Mouse (Mus musculus): ENCODE measurements at regions not wholly inside any gene's neighbourhood (a gene's known extent, or its start where the extent isn't known, plus 50 kb on each side); places are given as distances from the start of the nearest gene placed in this dataset.
"Not testable (repeated sequence)": the region's sequence is repeated elsewhere in the genome, so short reads cannot be mapped to it uniquely, and the experiment has no call there.

DNA sequence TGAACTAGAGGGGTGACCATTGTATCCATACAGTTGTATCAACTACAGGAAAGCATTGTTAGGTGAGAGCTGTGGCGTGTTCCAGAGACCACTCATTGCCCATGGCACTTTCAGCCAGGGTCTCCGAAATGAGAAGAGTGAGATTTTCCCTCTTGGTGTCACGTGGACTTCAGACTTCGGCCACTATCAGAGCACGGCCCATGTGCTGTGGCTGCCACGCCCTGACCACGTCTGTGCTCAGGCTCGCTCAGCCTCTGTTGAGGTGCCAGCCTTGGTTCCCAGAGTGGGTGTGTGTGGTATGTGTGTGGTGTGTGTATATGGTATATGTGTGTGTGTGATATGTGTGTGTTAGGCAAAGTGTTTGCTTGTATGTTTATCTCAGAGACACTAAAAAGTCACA is 144.6 kb downstream of the Enc1 start:
- no peak for ATAC-seq (replicated peaks; ENCODE audit: low FRiP score, poor library complexity, severe bottlenecking)

DNA sequence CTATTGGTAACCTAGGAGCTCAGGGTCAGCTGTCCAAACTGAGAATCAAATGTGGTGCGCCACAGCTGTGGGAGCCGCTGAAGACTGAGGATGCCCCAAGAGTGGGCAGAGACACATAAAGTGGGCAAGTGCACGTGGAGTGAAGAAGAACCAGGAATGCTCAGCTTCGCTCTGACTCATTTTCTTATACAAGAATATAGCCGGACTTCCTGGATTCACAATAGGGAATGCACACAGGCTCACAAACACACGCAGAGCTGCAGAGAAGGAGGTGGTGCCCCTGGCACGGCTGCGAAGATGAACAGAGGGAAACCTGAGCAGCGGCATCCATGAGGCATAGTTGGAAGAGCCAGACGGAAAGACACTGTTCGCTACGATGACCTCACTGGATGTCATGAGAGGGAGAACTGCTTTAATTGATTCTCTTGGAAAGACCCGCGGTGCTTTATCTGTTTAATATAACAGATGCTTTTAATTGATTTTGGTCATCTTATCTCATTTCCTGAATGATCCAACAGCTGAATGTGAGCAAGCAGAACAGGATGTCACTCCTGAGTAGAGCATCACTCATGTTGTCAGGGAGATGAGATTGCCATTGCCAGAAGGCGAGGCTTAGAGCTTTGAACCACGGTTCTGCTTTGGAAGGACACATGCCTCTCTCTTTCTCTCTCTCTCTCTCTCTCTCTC is 143.3 kb downstream of the Enc1 start:
- ATAC-seq (replicated peaks; ENCODE audit: low FRiP score, poor library complexity, severe bottlenecking): no peak

DNA sequence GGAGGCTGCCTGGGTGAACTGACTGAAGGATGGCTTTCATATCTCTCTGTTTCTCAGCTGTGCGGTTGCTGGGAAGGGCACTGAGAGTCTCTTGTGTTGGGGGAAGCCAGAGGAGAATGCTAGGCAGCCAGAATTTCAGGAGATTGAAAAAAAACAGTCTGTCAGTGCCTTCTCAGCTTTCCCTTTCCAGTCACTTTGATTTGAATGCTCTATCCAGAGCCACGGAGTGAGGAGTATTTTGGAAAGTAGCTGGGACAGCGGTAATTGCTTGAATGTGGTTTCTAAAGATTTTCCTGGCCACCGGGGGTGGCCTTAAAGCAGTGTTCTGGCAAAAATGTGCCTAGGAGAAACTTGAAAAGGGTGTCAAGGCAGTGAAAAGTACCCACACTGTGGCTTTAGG is 142.4 kb downstream of the Enc1 start:
- no peak for ATAC-seq (replicated peaks; ENCODE audit: low FRiP score, poor library complexity, severe bottlenecking)

DNA sequence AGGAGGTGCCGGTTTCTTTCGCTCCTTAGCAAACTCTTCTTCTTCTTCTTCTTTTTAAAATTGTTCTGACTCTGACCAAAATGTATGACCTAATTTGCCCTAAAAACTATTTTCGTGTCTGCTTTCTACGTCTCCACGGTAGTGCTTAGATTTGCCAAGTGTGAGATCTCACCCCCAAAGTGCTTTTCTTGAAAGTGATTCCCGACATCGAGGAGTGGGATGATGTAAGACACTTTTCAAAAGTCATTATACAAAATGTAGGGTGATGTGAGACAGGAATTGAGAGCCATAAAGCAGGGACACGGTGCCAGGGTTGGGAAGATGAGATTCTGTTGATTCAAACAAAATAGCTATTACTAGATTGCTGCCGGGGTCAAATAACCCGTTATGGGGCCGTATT is 139.5 kb downstream of the Enc1 start:
- no peak for ATAC-seq (replicated peaks; ENCODE audit: low FRiP score, poor library complexity, severe bottlenecking)

DNA sequence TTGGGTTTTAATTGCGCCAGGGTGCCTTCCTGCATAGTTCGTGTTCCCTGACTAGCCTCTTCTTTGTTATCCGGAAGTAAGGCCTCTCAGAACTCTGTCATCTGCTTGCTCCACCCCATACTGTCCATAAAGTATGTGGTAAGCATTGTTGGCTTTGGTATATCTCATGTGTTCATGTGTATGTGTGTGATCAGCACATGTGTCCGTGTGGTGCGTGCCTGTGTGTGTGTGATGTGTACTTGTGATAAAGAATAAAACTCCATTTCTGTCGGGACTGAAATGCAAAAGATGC is 135.3 kb downstream of the Enc1 start:
- ATAC-seq (replicated peaks; ENCODE audit: low FRiP score, poor library complexity, severe bottlenecking): no peak

- ATAC-seq (replicated peaks; ENCODE audit: low FRiP score, poor library complexity, severe bottlenecking): no peak
Measured at GRCm38 (mm10) chr13:97375501-97376231, 134.8 kb downstream of the Enc1 start.

GRCm38 (mm10) chr13:97372348-97372747 is 131.4 kb downstream of the Enc1 start:
- ATAC-seq (replicated peaks; ENCODE audit: low FRiP score, poor library complexity, severe bottlenecking): no peak

DNA sequence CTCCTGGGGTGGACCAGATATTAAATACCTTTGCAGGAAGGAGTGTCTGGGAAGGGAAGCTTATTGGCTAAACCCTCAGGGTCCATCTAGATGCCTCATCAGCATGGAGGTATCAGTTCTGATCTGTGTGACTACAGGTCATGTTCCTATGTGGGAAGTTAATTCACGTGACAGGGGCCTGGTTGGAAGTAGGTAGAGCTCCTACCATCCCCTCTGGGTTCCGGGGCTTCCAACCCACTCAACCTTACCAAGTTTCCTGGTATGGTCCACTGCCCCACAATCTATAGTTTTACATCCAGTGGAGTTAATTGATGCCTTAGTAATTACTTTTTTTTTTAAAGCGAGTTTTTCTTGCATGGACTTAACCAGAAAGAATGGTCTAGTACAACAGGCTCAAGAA is 130.3 kb downstream of the Enc1 start:
- no peak for ATAC-seq (replicated peaks; ENCODE audit: low FRiP score, poor library complexity, severe bottlenecking)

- no peak for ATAC-seq (replicated peaks; ENCODE audit: low FRiP score, poor library complexity, severe bottlenecking)
Measured at GRCm38 (mm10) chr13:97366723-97367122, 125.8 kb downstream of the Enc1 start.

DNA sequence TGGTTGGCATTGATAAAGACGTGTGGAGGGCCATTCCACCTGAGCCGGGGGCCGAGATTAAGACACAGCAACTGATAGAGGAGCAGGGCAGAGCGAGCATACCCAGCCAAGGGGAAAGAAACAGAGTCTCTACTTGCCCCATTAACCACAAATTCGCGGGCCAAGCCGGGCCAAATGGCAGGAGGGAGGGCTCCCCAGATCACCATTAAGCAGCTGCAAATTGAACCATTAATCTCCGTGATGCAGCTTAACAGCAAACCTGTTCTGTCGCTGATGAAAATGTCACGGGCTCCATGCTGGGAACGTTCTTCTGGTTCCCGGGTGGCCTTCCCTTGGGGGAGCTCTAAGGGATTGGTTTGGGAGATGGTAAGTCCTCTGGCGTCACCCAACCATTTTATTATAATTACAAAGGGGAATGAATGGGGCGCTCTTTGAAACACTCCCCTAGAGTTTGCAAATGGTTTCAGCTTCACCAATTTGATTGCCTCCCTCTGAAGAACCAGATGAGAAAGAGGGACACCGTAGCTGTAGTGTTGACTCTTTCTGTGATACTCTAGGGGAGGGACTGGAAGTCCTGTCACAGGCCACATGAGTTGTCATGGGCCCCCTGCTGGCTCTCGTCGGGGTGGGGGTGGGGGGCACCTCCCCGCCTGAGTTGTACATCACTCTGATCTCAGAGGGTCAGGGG is 124.8 kb downstream of the Enc1 start:
- no peak for ATAC-seq (replicated peaks; ENCODE audit: low FRiP score, poor library complexity, severe bottlenecking)

DNA sequence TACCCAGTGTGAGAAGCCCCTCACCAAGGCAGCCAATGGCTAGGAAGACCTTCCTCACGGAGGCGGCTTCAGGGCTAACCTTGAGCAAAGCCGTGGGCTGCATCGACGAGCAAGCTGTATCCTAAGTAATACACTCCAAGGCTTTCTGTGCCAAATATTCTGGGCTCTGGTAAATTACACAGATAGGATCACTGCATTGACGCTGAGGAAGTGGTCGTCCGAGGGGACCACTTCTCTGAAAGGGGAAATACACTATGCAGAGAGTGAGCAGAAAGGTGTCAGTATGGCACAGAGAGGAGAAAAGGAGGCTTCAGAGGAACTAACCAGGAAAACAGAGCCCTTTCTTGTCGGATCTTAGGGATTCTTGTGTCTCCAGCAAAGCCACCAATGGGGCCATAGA is 124.1 kb downstream of the Enc1 start:
- no peak for ATAC-seq (replicated peaks; ENCODE audit: low FRiP score, poor library complexity, severe bottlenecking)

- no peak for ATAC-seq (replicated peaks; ENCODE audit: low FRiP score, poor library complexity, severe bottlenecking)
Measured at GRCm38 (mm10) chr13:97363765-97364164, 122.9 kb downstream of the Enc1 start.

- no peak for ATAC-seq (replicated peaks; ENCODE audit: low FRiP score, poor library complexity, severe bottlenecking)
Measured at GRCm38 (mm10) chr13:97363214-97363613, 122.3 kb downstream of the Enc1 start.

GRCm38 (mm10) chr13:97360551-97360950 is 119.6 kb downstream of the Enc1 start:
- no peak for ATAC-seq (replicated peaks; ENCODE audit: low FRiP score, poor library complexity, severe bottlenecking)

- ATAC-seq (replicated peaks; ENCODE audit: low FRiP score, poor library complexity, severe bottlenecking): no peak
Measured at GRCm38 (mm10) chr13:97358781-97359305, 117.9 kb downstream of the Enc1 start.

- no peak for ATAC-seq (replicated peaks; ENCODE audit: low FRiP score, poor library complexity, severe bottlenecking)
Measured at GRCm38 (mm10) chr13:97358261-97358660, 117.4 kb downstream of the Enc1 start.

- ATAC-seq (replicated peaks; ENCODE audit: low FRiP score, poor library complexity, severe bottlenecking): no peak
Measured at GRCm38 (mm10) chr13:97356923-97357807, 116.3 kb downstream of the Enc1 start.

DNA sequence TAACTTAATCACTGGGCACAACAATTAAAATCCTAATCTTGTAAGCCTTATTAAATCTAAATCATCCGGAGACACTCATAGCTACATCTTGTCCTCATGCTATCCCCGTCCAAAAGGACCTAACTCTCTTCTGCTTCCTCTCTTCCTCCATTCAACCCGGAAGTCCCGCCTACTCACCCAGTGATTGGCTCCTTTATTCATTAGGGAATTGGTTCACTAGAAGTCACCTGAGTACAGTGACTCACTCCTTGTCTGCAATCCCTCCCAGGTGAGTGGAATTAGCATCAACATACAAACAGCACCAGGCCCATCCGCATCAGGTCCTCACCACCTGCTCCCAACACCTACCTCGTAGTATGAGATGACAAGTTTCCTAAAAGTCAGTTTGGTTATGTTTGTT is 114.5 kb downstream of the Enc1 start:
- not testable (repeated sequence) for ATAC-seq (replicated peaks; ENCODE audit: low FRiP score, poor library complexity, severe bottlenecking)

GRCm38 (mm10) chr13:97347696-97348095 is 106.8 kb downstream of the Enc1 start:
- no peak for ATAC-seq (replicated peaks; ENCODE audit: low FRiP score, poor library complexity, severe bottlenecking)

DNA sequence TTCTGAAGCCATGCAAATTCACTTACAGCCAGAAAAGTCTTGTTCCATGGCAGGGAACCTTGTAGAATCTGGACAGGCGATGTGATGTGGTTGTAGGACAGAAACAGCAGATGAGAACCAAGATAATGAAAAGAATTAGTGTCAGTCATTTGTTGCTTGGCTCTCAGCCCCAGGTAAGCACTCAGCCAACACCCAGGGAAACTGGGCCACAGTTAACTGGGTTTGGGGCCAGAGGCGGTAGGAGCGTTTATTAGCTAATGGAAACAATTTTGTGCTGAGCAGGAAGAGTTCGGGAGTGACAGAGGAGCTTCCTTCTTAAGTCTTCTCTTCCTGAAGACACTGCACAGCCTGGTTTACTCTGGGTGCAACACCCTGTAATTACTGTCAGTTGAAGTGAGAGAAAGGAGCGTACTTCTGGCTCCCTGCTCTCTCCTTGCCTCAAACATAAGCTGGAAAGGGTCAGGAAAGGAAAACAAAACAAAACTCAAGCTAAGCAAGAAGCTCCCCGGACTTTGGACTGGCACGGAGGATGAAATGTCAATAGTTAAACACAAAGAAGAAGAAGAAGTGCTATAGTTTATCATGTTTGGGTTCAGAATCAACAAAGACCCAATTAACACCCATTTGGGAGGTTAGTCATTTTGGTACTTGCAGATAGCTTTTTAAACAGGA is 100.4 kb downstream of the Enc1 start:
- no peak for ATAC-seq (replicated peaks; ENCODE audit: low FRiP score, poor library complexity, severe bottlenecking)
